Mouse (Mus musculus) mesoderm, embryonic 11.5 days (tissue): ENCODE measurements at regions not wholly inside any gene's neighbourhood (a gene's known extent, or its start where the extent isn't known, plus 50 kb on each side); places are given as distances from the start of the nearest gene placed in this dataset.
A peak's percentile ranks its signal among the peaks of the same experiment; 100 is the strongest.

Source experiments
- DNase-seq: peaks from one replicate; pipeline ENCODE4 v3.0.0-alpha.2; 2012; ENCODE audit warnings: low read depth, low spot score

DNA sequence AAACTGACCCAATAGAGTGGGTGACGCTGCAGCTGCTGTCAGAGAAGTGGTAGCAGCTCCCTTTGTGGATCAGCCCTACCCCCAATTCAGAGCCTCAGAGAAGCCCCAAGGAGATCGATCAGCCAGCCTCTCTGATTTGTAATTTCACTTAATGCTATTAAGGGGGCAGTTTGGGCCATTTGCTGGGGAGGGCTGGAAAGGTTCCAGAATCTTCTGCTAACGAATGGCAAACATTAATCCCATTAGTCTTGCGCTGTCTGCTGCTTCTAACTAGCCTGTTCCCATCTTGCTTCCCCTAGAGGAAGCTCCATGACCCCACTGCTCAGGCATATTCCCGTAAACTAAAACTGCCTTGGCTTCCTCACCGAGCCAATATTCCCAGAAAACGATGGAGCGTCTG is 59.9 kb upstream of the Lrrn2 start:
- no peak for DNase-seq

DNA sequence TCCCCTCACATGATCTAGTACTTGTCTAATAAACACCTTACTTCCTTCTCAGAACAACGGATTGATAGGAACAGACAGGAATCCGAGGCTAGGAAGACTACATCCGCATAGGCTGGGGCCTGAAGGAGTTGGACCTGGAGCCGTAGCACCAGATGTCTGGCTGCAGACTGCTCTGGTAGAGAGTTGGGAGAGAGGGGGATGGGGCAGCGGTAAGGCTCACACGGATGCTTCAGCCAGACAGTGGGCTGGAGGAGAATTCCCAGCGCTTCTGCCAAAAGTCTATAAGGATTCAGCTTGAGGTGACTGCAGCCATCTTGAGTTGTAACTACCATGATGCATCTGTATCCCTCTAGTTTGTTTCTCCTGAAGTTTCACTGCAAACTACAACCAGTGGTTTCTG is 61.8 kb upstream of the Lrrn2 start:
- no peak for DNase-seq

DNA sequence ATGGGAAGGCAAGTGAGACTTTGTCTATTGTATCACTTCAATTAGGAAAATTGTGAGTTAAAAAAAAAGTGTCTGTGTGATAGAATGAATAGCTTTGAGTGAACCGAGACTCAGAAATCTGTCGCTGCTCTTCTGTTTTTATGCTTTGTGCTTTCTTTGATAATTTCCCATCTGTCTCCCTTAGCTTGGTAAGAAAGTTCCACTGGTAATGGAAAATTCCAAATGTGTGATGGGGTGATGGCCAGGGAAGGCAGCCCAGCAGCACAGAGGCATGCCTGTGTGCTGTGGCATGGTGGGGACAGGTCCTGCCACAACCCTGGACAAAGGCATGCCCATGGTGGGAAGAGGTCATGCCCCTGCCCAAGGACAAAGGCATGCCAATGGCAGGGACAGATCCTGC is 62.7 kb upstream of the Lrrn2 start:
- DNase-seq = no peak

DNA sequence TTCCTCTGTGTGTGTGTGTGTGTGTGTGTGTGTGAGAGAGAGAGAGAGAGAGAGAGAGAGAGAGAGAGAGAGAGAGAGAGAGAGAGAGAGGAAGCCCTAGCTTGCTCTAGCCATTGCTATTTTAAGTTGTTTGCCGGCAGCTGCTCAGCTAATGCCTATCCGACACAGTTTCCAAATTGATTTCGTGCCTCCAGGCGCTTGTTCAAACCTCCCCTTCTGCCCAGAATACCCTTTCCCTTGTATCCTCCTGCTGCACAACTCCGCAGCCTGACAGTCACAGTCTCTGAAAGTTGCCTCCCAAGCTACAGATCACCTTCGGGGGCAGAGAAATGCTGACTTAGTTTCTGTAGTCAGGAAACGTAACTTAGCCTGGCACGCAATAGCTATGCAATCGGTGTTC is 63.9 kb upstream of the Nfasc start:
- peak; percentile 32 for DNase-seq

DNA sequence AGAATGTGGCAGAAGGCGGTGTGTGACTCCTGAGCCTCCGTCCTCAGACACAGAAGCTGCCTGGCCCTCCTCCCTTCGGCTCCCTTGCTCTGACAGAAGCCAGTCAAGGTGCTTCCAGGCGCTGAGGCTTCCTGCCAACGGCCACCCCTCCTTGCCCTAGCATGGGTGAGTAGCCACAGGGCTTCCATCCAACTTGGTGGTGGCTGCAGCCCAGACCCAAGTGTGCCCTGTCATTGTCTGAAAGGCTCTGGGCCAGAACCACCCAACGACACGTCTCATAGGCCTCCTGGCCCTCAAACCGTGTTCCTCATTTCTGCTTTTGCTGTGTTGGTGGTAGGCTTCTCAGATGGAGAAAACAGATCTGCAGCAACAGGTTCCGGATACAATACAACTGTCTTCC is 62.2 kb upstream of the Nfasc start:
- no peak for DNase-seq

DNA sequence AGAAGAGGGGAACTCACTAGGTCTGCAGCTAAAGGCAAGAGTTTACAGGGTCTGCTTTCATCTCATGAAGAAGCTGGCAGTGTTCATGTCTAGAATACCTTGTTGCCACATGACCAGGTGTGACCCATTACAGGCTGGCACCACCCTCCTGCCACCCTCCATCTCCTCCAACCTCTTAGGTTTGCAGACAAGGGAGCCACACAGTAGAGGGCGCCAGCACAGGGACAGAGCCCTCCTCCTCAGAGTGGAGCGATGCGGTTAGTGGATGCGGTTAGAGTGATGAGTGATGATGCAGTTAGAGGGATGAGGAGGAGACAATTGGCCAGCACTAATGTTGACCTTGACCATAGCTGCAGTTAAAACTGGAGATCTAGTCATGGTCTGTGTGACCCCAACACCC is 60.8 kb upstream of the Nfasc start:
- no peak for DNase-seq

DNA sequence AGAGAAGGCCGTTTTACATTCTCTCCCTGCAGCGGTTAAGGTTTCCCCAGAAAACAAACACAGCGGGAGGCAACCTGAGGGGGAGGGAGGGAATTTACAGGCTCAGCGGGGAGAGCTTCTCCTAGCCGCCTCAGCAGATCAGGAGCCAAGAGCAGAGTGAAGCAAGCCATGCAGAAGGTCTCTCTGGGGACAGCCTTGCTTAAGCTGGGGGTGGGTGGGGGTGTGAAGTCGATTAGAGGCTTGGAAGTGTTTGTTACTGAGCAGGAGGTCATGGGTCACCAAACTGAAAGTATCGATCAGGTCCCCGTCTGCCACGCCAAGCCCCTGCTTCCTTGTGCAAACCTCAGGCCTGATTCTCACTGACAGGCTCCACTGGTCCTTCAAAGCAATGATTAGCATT is 58.7 kb upstream of the Nfasc start:
- peak; percentile 50 for DNase-seq

DNA sequence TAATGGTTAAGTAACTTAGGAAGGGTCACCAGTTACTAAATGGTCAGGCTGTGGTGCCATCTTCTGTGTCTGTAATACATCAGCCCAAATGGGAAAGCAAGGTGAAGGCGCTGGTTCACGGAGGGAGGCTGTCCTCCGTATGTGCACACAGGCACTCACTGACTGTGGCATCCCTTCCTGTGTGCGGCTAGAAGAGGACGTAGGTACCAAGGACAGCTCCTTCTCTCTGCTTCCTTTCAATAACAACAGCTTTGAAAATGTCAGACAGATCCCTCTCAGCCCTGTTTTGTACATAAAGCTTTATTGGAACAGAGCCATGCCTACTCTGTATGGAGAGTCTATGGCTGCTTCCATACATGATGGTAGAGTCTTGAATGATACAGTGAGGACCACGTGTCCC is 57.7 kb upstream of the Nfasc start:
- peak; percentile 84 for DNase-seq

DNA sequence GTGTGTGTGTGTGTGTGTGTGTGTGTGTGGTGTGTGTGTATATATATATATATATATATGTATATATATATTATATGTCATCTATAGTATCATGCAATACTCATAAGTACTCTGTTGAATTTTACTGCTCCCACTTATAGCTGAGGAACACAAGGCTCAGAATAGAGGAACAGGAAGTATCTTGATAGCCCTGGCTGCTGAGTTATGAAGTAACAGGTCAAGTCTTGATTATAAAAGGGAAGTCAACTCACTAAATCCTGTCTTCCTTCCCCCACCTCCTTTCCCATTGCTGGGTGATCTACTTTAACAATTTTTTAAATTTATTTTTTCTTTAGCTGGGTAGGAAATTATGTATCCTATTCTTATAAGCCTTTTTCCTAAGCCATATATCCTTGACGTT is 52.9 kb upstream of the Nfasc start:
- DNase-seq = no peak
